Mouse (Mus musculus): ENCODE data around the gene Mllt10. TPM values are rescaled to one million over a fixed set of nuclear protein-coding genes. Genes with fewer than 3 reads are reported as not detected.
A peak's percentile ranks its signal among the peaks of the same experiment; 100 is the strongest.
"Not testable (repeated sequence)": the region's sequence is repeated elsewhere in the genome, so short reads cannot be mapped to it uniquely, and the experiment has no call there.

Gene Mllt10
- polyA plus RNA-seq, 1 experiment from 2014 or later, result 55.5 TPM

DNA sequence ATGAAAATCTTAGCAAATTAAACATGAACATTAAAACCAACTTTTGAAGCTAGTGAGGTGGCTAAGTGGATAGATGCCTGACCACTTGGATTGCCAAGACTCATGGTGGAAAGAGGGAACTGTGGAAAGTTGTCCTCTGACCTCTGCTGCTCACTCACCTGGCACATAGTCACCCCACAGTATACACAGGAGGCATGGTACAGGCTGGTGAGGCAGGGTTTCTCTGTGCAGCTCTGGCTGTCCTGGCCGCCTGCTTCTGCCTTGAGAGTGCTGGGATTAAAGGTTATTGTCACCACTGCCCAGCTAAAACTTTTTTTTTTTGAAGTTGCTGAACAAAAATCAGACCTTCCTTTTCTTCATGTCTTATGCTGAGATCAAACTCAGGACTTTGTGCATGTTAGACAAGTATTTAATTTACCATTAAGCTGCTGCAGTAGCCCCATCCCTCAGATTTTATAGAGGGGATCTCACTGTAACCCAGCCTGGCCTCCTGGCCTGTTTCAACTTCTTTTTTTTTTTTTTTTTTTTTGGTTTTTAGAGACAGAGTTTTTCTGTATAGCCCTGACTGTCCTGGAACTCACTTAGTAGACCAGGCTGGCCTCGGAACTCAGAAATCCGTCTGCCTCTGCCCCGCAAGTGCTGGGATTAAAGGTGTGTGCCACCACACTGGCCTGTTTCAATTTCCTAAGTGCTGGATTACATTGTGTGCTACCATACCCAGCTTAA, 13.2 kb downstream of the Mllt10 start:
- Histone ChIP-seq H3K9me3 (no peaks in the 10 kb centered on the region), H3K4me2 (replicated peaks) (no peak overlapping the region), H3K4me1 (replicated peaks) (peaks cover 6% of the 10 kb centered on the region), H3K27me3 (replicated peaks) (no peaks in the 10 kb centered on the region), H3K9ac (no peak overlapping the region), H3K27ac (no peak overlapping the region), H3K4me3 (replicated peaks) (no peak overlapping the region), H3K36me3 (peaks cover 6% of the 10 kb centered on the region; the same call in 1 of the 2 replicates)
- 94% methylated on average over 4 of the region's 4 CpGs for WGBS
- ATAC-seq, result no peak

DNA sequence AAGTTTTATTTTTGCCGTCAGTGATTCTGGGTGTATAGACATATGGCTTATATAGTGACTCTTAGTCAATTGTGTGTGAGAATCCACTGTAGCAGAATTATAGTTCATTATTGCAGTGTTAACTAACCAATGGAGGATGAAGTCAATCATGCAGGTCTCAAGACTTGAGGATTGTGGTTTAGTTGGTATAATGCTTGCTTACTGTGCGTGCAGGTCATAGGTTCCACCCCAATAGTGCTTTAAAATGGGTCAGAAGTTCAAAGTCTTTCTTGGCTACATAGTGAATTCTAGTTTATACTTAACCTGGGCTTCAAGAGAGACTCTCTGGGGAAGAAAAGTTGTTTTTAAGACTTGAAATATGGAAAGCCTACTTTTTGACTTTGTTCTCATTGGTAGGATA, 16.9 kb downstream of the Mllt10 start:
- no peak for ATAC-seq
- H3K27me3 ChIP-seq (replicated peaks), result no peaks in the 10 kb centered on the region
- H3K36me3 ChIP-seq, result peaks cover 11% of the 10 kb centered on the region
- H3K27ac ChIP-seq, result no peak overlapping the region
- H3K4me1 ChIP-seq (replicated peaks), result no peaks in the 10 kb centered on the region
- no peak overlapping the region for H3K9ac ChIP-seq
- H3K9me3 ChIP-seq, result no peaks in the 10 kb centered on the region
- no peak overlapping the region for H3K4me2 ChIP-seq (replicated peaks)
- WGBS, result 79% methylated on average over 2 of the region's 2 CpGs
- no peak overlapping the region for H3K4me3 ChIP-seq (replicated peaks)

DNA sequence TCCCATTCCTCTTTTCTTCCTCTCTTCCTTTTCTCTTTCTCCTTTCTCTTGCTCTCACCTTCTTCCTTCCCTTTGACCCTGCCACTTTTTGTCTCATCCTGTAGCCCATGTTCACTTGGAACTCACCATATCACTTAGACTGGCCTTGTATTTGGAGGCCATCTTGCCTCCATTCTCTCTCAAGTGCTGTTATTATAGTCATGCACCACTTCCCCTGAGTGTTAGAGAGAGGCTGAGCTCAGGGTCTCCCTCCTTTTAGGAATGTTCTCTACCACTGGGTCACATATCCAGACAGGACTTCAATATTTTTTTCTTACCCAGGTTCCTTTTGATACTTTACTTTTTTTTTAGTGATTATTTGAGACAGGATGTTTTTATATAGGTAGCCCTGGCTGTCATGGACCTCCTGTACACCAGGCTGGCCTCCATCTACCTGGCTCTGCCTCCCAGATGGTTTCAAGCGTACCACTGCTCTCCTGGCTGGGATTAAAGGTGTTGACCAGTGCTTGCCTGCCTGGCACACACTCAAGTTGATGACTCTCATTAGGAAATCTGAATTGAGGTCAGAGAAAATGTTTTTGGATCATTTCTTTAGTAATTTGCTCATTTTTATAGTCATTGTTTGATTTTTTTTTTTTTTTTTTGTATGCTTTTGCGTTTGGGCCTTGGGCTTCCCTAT, 25.3 kb downstream of the Mllt10 start:
- no peaks in the 10 kb centered on the region for H3K9me3 ChIP-seq
- H3K4me1 ChIP-seq (replicated peaks), result no peaks in the 10 kb centered on the region
- H3K4me2 ChIP-seq (replicated peaks), result no peak overlapping the region
- no peak overlapping the region for H3K9ac ChIP-seq
- WGBS, result 85% methylated on average over 2 of the region's 2 CpGs
- peaks cover 17% of the 10 kb centered on the region for H3K36me3 ChIP-seq
- H3K4me3 ChIP-seq (replicated peaks), result no peak overlapping the region
- H3K27me3 ChIP-seq (replicated peaks), result no peaks in the 10 kb centered on the region
- ATAC-seq, result no peak
- no peak overlapping the region for H3K27ac ChIP-seq

DNA sequence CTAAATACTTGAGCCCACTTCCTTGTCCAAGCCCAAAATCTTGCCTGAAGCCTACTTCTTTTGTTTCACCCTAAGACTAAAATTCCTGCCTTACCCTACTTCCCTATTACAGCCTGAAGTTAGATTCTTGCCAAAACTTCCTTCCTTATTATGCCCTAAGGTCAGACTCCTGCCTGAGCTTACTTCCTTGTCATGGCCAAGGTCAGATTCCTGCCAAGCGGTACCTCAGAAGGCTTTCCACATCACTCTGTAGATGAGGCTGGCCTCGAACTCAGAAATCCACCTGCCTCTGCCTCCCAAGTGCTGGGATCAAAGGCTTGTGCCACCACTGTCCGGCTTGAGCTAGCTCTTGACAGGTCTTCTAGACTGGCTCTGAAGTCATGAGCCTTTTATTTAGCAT, 32.7 kb downstream of the Mllt10 start:
- H3K36me3 ChIP-seq, result peaks cover 30% of the 10 kb centered on the region
- 92% methylated on average over 3 of the region's 3 CpGs for WGBS

DNA sequence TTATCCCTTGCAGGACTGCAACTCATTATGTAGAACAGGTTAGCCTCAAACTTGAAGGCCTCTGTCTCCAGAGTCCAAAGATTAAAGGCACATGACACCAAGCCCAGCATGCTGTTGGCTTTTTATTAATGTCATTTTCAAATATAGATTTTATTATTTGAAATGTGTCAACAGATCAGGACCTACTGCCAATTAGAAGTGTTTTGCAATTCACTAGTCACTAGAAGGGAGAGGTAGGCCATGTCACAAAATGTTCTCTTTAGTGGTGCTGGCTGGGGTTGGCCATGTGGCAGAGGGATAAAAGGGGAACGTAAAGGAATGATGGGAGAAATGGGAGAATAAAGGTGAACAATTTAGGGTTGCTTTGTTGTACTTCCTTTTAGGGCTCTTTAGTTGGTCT, 38.8 kb downstream of the Mllt10 start:
- Histone ChIP-seq H3K4me3 (replicated peaks) (no peak overlapping the region), H3K9ac (no peak overlapping the region), H3K27me3 (replicated peaks) (no peaks in the 10 kb centered on the region), H3K27ac (no peak overlapping the region), H3K9me3 (no peaks in the 10 kb centered on the region), H3K4me2 (replicated peaks) (no peak overlapping the region), H3K4me1 (replicated peaks) (no peaks in the 10 kb centered on the region), H3K36me3 (peaks cover 12% of the 10 kb centered on the region)
- no peak for ATAC-seq
- WGBS, result 96% methylated on average over 1 of the region's 1 CpGs

More for the DNA sequence above, 32.7 kb downstream of the Mllt10 start:
- H3K9me3 ChIP-seq; H3K9ac ChIP-seq; H3K4me3 ChIP-seq (replicated peaks); ATAC-seq; H3K27me3 ChIP-seq (replicated peaks); H3K4me1 ChIP-seq (replicated peaks); H3K27ac ChIP-seq; H3K4me2 ChIP-seq (replicated peaks): not testable (repeated sequence)

DNA sequence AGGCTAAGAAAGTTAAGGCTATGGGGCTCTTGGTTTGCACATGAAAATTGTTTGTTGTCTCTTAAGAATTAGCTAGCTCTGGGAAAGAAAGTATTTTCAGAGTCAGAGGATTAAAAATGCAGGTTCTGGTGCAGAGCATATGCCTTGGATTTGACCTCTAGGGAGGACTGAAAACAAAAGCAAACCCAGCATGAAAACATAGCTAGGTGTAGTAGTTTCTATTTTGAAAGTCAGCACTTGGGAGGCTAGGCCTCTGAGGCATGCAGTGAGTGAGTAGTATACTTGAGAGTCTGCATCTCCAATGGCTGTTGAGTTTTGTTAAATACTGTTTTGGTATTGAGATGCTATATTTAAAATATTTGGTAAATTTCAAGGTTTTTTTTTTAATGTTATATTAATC, 39.3 kb downstream of the Mllt10 start:
- no peak overlapping the region for H3K4me2 ChIP-seq (replicated peaks)
- H3K9ac ChIP-seq, result no peak overlapping the region
- no peaks in the 10 kb centered on the region for H3K27me3 ChIP-seq (replicated peaks)
- H3K27ac ChIP-seq, result no peak overlapping the region
- H3K4me1 ChIP-seq (replicated peaks), result no peaks in the 10 kb centered on the region
- H3K36me3 ChIP-seq, result peaks cover 12% of the 10 kb centered on the region
- ATAC-seq, result no peak
- H3K9me3 ChIP-seq, result no peaks in the 10 kb centered on the region
- H3K4me3 ChIP-seq (replicated peaks), result no peak overlapping the region

DNA sequence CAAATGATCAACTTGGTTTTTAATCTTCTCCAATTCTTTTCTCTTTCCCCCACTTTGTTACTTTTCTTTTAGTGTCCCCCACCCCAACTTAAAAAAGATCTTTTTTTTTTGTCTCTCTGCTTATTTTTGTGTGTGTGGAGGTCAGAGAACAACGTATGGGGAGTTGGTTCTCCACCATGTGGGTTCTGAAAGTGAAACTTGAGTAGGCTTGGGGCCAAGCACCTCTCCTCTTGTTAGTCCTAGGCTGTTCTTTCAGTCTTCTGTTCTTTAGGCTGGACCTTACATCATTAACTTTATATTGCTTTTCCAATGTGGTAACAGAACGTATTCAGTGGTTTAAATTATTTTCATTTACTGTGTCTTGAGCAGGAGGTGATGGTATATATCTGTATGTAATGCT, 40.8 kb downstream of the Mllt10 start:
- no peak overlapping the region for H3K9ac ChIP-seq
- H3K27me3 ChIP-seq (replicated peaks), result no peaks in the 10 kb centered on the region
- H3K27ac ChIP-seq, result no peak overlapping the region
- H3K4me3 ChIP-seq (replicated peaks), result no peak overlapping the region
- ATAC-seq, result no peak
- no peak overlapping the region for H3K4me2 ChIP-seq (replicated peaks)
- peaks cover 18% of the 10 kb centered on the region for H3K36me3 ChIP-seq
- 62% methylated on average over 2 of the region's 2 CpGs for WGBS
- H3K9me3 ChIP-seq, result no peaks in the 10 kb centered on the region
- no peaks in the 10 kb centered on the region for H3K4me1 ChIP-seq (replicated peaks)

DNA sequence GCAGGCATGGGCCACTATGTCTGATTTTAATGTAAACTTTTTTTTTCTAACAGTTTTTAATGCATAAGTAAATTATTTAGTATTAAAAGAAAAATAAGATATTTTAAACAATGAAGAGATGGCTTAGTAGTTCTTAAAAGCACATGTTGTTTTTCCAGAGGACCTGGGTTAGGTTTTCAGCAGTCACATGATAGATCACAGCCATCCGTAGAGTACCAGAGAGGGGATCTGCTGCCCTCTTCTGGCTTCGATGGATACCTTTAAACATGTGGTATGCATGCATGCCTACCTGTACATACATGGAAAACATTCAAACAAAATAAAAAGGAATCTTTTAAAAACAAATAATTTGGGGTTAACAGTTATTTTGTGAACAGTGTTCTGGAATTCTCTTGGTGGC, 45.9 kb downstream of the Mllt10 start:
- H3K36me3 ChIP-seq, result peaks cover 12% of the 10 kb centered on the region
- no peak overlapping the region for H3K27ac ChIP-seq
- H3K9me3 ChIP-seq, result no peaks in the 10 kb centered on the region
- no peak overlapping the region for H3K4me3 ChIP-seq (replicated peaks)
- H3K27me3 ChIP-seq (replicated peaks), result no peaks in the 10 kb centered on the region
- ATAC-seq, result no peak
- no peak overlapping the region for H3K4me2 ChIP-seq (replicated peaks)
- H3K4me1 ChIP-seq (replicated peaks), result no peaks in the 10 kb centered on the region
- H3K9ac ChIP-seq, result no peak overlapping the region
- 93% methylated on average over 2 of the region's 2 CpGs for WGBS

DNA sequence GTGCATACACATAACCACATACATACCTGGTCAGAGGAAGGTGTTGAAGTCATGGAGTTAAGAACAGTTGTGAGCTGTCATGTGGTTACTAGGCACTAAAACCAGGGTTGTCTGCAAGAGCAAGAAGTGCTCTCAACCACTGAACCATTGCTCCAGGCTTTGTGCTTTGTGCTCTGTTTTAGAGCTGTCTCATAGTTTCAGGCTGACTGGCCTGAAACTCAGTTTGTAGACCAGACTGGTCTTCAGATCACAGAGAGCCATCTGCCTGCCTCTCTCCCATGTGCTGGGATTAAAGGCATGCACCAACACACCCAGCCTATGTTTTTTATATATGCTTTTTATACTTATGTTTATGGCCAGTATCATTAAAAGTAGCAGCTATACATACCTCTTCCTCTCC, 52.5 kb downstream of the Mllt10 start:
- no peak overlapping the region for H3K4me3 ChIP-seq (replicated peaks)
- no peak for ATAC-seq

DNA sequence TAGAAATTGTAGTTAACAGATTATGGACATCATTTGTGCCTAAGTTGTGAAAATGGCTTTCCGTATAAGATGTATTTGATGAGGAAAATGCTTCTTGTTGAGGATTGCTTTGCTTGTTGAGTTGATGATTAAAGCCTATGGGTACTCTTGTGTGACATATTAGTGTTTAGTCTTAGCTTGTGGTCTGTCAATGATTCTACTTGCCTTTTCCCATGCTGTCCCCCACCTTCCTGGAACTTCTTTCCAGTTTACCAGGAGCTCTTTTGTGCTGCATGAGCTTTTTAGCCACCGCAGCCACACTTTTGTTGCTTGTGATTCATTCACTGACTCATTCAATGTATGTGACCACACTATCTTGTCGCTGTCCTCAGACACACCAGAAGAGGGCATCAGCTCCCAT, 53.2 kb downstream of the Mllt10 start:
- no peak overlapping the region for H3K27ac ChIP-seq
- H3K9me3 ChIP-seq, result no peaks in the 10 kb centered on the region
- H3K9ac ChIP-seq, result no peak overlapping the region
- H3K4me2 ChIP-seq (replicated peaks), result no peak overlapping the region
- WGBS, result 94% methylated on average over 3 of the region's 3 CpGs
- H3K4me1 ChIP-seq (replicated peaks), result no peaks in the 10 kb centered on the region
- H3K36me3 ChIP-seq, result 0 out of 2 replicates have a peak, but pooled peaks cover under 1% of the 10 kb centered on the region
- no peak overlapping the region for H3K4me3 ChIP-seq (replicated peaks)
- H3K27me3 ChIP-seq (replicated peaks), result no peaks in the 10 kb centered on the region
- no peak for ATAC-seq

More for the DNA sequence above, 52.5 kb downstream of the Mllt10 start:
- Histone ChIP-seq H3K27ac (no peak overlapping the region), H3K4me2 (replicated peaks) (no peak overlapping the region), H3K9ac (no peak overlapping the region), H3K27me3 (replicated peaks) (no peaks in the 10 kb centered on the region), H3K4me1 (replicated peaks) (no peaks in the 10 kb centered on the region), H3K36me3 (no peaks in the 10 kb centered on the region), H3K9me3 (no peaks in the 10 kb centered on the region)

DNA sequence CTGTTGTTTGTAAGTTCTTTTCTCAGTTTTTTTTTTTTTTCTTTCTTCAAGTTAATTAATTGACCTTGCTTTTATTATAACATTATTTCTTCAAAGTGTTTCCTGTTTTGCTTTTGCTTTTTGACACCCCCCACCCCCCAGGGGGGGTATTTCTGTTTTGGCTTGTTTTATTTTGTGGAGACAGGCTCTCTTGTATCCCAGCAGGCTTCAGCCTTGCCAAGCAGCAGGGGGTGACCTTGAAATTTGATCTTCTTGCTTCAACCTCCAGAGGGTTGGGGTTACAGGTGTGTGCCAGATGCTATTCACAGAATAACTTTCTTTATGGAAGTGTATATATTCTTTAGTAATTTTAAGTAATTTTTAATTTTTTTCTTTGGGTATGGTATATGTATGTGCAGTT, 56.4 kb downstream of the Mllt10 start:
- Histone ChIP-seq H3K27ac (no peak overlapping the region), H3K9ac (no peak overlapping the region), H3K4me2 (replicated peaks) (no peak overlapping the region), H3K27me3 (replicated peaks) (no peaks in the 10 kb centered on the region), H3K36me3 (peaks cover 6% of the 10 kb centered on the region), H3K9me3 (no peaks in the 10 kb centered on the region), H3K4me3 (replicated peaks) (no peak overlapping the region), H3K4me1 (replicated peaks) (no peaks in the 10 kb centered on the region)
- no peak for ATAC-seq

DNA sequence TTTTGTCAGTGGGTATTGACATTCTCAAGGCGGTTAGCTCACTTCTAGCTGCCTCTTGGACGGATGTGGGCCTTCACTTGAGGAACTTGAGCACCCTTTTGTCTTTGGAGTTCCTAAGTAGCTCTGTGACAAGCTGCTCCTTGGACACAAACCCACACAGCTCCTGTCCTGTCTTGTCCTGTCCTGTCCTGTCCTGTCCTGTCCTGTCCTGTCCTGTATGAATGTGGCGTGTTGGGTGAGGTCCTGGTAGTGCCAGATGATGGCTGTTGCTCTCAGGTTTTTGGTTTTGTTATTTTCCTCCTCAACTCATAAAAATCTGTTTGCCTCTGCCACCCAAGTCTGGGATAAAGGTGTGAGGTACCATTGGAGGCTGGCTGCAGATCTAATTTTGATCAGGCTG, 61.4 kb downstream of the Mllt10 start:
- ATAC-seq, result no peak
- 85% methylated on average over 3 of the region's 3 CpGs for WGBS
- no peaks in the 10 kb centered on the region for H3K9me3 ChIP-seq
- no peak overlapping the region for H3K4me2 ChIP-seq (replicated peaks)
- H3K27ac ChIP-seq, result no peak overlapping the region
- H3K4me1 ChIP-seq (replicated peaks), result no peaks in the 10 kb centered on the region
- no peak overlapping the region for H3K4me3 ChIP-seq (replicated peaks)
- H3K36me3 ChIP-seq, result peaks cover 6% of the 10 kb centered on the region
- no peak overlapping the region for H3K9ac ChIP-seq
- H3K27me3 ChIP-seq (replicated peaks), result no peaks in the 10 kb centered on the region

DNA sequence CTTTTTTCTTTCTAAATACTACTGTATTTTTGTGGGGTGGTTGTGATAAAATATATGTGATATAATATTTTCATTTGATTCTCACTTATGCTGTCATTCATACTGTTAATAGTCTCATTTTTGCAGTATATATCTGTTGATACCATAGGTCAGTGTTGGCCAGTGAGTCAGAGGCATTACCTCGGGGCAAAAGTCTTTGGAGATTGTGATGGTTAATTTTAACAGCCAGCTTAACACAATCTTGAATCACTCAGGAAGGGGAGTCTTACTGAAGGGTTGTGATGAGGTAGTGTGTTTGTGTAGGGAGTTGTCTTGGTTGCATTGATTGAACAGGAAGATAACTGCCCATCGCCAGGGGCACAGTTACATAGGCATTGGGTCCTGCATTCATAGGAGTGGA, 83.1 kb downstream of the Mllt10 start:
- H3K4me1 ChIP-seq (replicated peaks), result no peaks in the 10 kb centered on the region
- no peak overlapping the region for H3K4me2 ChIP-seq (replicated peaks)
- ATAC-seq, result peak; percentile 55; the same call in 1 of the 2 replicates
- H3K9ac ChIP-seq, result no peak overlapping the region
- WGBS, result 59% methylated on average over 2 of the region's 2 CpGs
- no peaks in the 10 kb centered on the region for H3K9me3 ChIP-seq
- no peaks in the 10 kb centered on the region for H3K27me3 ChIP-seq (replicated peaks)
- H3K36me3 ChIP-seq, result peaks cover 16% of the 10 kb centered on the region
- H3K27ac ChIP-seq, result no peak overlapping the region
- no peak overlapping the region for H3K4me3 ChIP-seq (replicated peaks)
